Mouse (Mus musculus): Measurements from ENCODE around the gene Cks1brt. TPM values are rescaled to one million over a fixed set of nuclear protein-coding genes. Genes with fewer than 3 reads are reported as not detected.

Cks1brt gene
- not detected for polyA plus RNA-seq (2017; shearing (Covaris generic))

GRCm38 (mm10) chr8:85151624-85152023 lies at the start of gene Cks1brt:
TSS of gene Cks1brt (plus strand) at chr8:85151924.

DNA sequence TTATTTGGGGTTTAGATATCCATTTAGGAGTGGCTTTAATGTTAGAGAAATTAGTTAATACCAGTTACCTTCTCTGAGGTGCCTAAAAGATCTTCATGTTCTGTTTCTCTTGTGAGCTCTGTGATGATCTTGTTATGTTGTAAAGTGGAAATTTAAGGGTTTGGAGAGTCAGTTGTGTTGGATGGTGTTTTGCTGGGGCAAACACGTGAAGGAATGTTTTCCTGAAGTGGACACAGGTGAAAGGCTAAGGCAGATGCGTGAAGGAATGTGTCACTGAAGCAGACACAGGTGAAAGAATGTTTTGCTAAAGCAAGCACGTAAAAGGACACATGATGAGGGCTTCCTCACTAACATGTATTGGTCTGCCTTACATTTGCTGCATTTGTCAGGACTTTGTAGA lies 28.7 kb upstream of the Cks1brt start, which contains the start of gene Zfp791:
TSS of gene Zfp791 (minus strand) at position 101 of the 400 bp plus-strand sequence.

Other genes starting within 250 kb of the Cks1brt start
- gene Klf1, start 250.0 kb upstream of the Cks1brt start, polyA plus RNA-seq (2017; shearing (Covaris generic)): 0.30 TPM
- 4.9 TPM for gene Dnase2a, start 243.4 kb upstream of the Cks1brt start, polyA plus RNA-seq (2017; shearing (Covaris generic))
- 0.39 TPM for gene Mast1, start 214.6 kb upstream of the Cks1brt start, polyA plus RNA-seq (2017; shearing (Covaris generic))
- not detected for gene Rtbdn, start 204.9 kb upstream of the Cks1brt start, polyA plus RNA-seq (2017; shearing (Covaris generic))
- gene Gm49661, start 182.5 kb upstream of the Cks1brt start, polyA plus RNA-seq (2017; shearing (Covaris generic)): not detected
- 93.0 TPM for gene Prdx2, start 182.3 kb upstream of the Cks1brt start, polyA plus RNA-seq (2017; shearing (Covaris generic))
- 63.4 TPM for gene Rnaseh2a, start 182.2 kb upstream of the Cks1brt start, polyA plus RNA-seq (2017; shearing (Covaris generic))
- gene Junb, start 173.2 kb upstream of the Cks1brt start, polyA plus RNA-seq (2017; shearing (Covaris generic)): 2,774 TPM
- gene Hook2, start 161.3 kb upstream of the Cks1brt start, polyA plus RNA-seq (2017; shearing (Covaris generic)): 12.8 TPM
- gene Best2, start 137.4 kb upstream of the Cks1brt start, polyA plus RNA-seq (2017; shearing (Covaris generic)): not detected
- gene Asna1, start 126.6 kb upstream of the Cks1brt start, polyA plus RNA-seq (2017; shearing (Covaris generic)): 22.6 TPM
- gene Trir, start 125.1 kb upstream of the Cks1brt start, polyA plus RNA-seq (2017; shearing (Covaris generic)): 180 TPM
- gene Tnpo2, start 115.0 kb upstream of the Cks1brt start, polyA plus RNA-seq (2017; shearing (Covaris generic)): 27.8 TPM
- 4.1 TPM for gene Fbxw9, start 91.9 kb upstream of the Cks1brt start, polyA plus RNA-seq (2017; shearing (Covaris generic))
- not detected for gene Gm5741, start 83.9 kb upstream of the Cks1brt start, polyA plus RNA-seq (2017; shearing (Covaris generic))
- 99.9 TPM for gene Dhps, start 80.2 kb upstream of the Cks1brt start, polyA plus RNA-seq (2017; shearing (Covaris generic))
- 114 TPM for gene Wdr83os, start 71.2 kb upstream of the Cks1brt start, polyA plus RNA-seq (2017; shearing (Covaris generic))
- 18.4 TPM for gene Wdr83, start 70.6 kb upstream of the Cks1brt start, polyA plus RNA-seq (2017; shearing (Covaris generic))
- gene Man2b1, start 68.7 kb upstream of the Cks1brt start, polyA plus RNA-seq (2017; shearing (Covaris generic)): 109 TPM
- gene Zfp791, start 28.8 kb upstream of the Cks1brt start, polyA plus RNA-seq (2017; shearing (Covaris generic)): not detected
- gene Olfr371, start 74.1 kb downstream of the Cks1brt start, polyA plus RNA-seq (2017; shearing (Covaris generic)): not detected
- gene Orc6, start 147.7 kb downstream of the Cks1brt start, polyA plus RNA-seq (2017; shearing (Covaris generic)): 38.4 TPM
- 83.2 TPM for gene Vps35, start 147.9 kb downstream of the Cks1brt start, polyA plus RNA-seq (2017; shearing (Covaris generic))
- not detected for gene Mylk3, start 234.4 kb downstream of the Cks1brt start, polyA plus RNA-seq (2017; shearing (Covaris generic))

Data from naive thymus-derived CD4-positive, alpha-beta T cell, adult 5 months (primary cell).